Mouse (Mus musculus): ENCODE data around the gene Mtmr12. TPM values are rescaled to one million over a fixed set of nuclear protein-coding genes. Genes with fewer than 3 reads are reported as not detected.
A peak's percentile ranks its signal among the peaks of the same experiment; 100 is the strongest.

Mtmr12 gene
- polyA plus RNA-seq, 1 experiment: 26.2 TPM

- peak within 1 kb of the TSS; percentile 85 for H3K27ac ChIP-seq (ENCODE audit: control insufficient read depth, insufficient read depth, low read depth, low read length)
- no peak for TF ChIP-seq POLR2A (IDR thresholded peaks at IDR 0.05; ENCODE audit: control insufficient read depth, low read depth, low read length)
- TF ChIP-seq CTCF (IDR thresholded peaks at IDR 0.05; ENCODE audit: control insufficient read depth, insufficient read depth, insufficient replicate concordance, low read depth, low read length): no peak
- H3K36me3 ChIP-seq (ENCODE audit: control insufficient read depth, insufficient read depth, low read length): no peaks in the 10 kb centered on the region
- H3K27me3 ChIP-seq (ENCODE audit: control insufficient read depth, insufficient read depth, low read length): no peaks in the 10 kb centered on the region
- peaks cover 9% of the 10 kb centered on the region for H3K4me1 ChIP-seq (ENCODE audit: control insufficient read depth, insufficient read depth, low read length)
- H3K4me3 ChIP-seq (ENCODE audit: control insufficient read depth, low read depth, low read length): peak within 1 kb of the TSS; percentile 85
Observed at GRCm38 (mm10) chr15:12321788-12322621, 117.2 kb downstream of the Mtmr12 start, which contains the start of gene 1810049J17Rik. Gene 1810049J17Rik (minus strand): TSS chr15:12321899.

DNA sequence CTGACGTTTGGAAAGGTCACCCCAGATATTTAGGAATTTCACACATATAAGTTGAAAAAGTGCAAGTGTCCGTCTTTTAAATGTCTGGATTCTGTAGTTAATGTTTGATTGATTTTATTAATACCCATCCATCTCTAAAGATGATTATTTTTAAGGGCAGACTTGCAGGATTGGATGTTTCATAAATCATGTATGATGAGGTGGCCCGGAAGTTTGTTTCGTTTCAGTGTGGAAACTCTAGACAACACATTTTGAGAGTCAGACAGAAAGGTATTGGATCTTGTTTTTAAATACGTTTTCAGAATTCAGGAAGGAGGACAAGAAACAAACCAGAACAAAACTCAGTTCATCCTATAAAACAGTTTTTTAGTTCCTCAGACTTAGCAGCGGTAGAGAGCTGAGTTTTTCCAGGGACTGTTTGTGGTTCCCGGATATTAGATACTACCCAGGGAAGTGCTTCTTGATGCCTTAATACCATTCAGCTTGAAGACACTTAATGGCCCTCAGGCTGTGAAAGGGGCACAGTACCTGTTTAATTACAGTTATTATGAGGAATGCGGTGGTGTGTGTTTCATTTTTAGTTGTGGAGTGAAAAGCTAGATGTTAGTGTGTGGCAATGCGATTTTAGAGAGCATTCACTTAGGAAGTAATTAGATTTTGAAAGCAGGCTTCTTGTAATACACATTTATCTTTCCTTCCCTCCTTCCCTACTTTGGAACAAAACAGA lies 118.0 kb downstream of the Mtmr12 start:
- peak overlapping the region; percentile 85 for H3K4me3 ChIP-seq (ENCODE audit: control insufficient read depth, low read depth, low read length)
- TF ChIP-seq POLR2A (IDR thresholded peaks at IDR 0.05; ENCODE audit: control insufficient read depth, low read depth, low read length) (no peak), CTCF (IDR thresholded peaks at IDR 0.05; ENCODE audit: control insufficient read depth, insufficient read depth, insufficient replicate concordance, low read depth, low read length) (no peak)
- H3K27me3 ChIP-seq (ENCODE audit: control insufficient read depth, insufficient read depth, low read length): no peaks in the 10 kb centered on the region
- no peaks in the 10 kb centered on the region for H3K36me3 ChIP-seq (ENCODE audit: control insufficient read depth, insufficient read depth, low read length)
- peak overlapping the region; percentile 85 for H3K27ac ChIP-seq (ENCODE audit: control insufficient read depth, insufficient read depth, low read depth, low read length)
- H3K4me1 ChIP-seq (ENCODE audit: control insufficient read depth, insufficient read depth, low read length): peaks cover 9% of the 10 kb centered on the region

Other genes starting within 250 kb of the Mtmr12 start
- gene Sub1, start 208.0 kb upstream of the Mtmr12 start, polyA plus RNA-seq (2012; rRNA removed): 21.7 and 26.3 TPM in 2 replicates
- gene Zfr, start 87.2 kb upstream of the Mtmr12 start, polyA plus RNA-seq (2012; rRNA removed): 146 and 184 TPM in 2 replicates
- gene Golph3, start 116.4 kb downstream of the Mtmr12 start, polyA plus RNA-seq (2012; rRNA removed): 33.9 and 36.3 TPM in 2 replicates
- gene 1810049J17Rik, start 116.9 kb downstream of the Mtmr12 start, polyA plus RNA-seq (2012; rRNA removed): 1.8 and 2.4 TPM in 2 replicates